Mouse (Mus musculus): ENCODE results near the gene Il11ra1. TPM values are rescaled to one million over a fixed set of nuclear protein-coding genes. Genes with fewer than 3 reads are reported as not detected.
A peak's percentile ranks its signal among the peaks of the same experiment; 100 is the strongest.

The Il11ra1 gene
- polyA plus RNA-seq, 1 experiment from 2014 or later = 66.9 TPM

GRCm38 (mm10) chr4:41672522-41672963 is 27.2 kb upstream of the Il11ra1 start:
- Histone ChIP-seq H3K9ac (ENCODE audit: low read length) (peak overlapping the region; percentile 40), H3K4me3 (ENCODE audit: low read depth, low read length) (no peak overlapping the region), H3K4me1 (replicated peaks; ENCODE audit: control insufficient read depth, insufficient read depth, low read length) (peaks cover 48% of the 10 kb centered on the region), H3K27me3 (ENCODE audit: control insufficient read depth, insufficient read depth, low read length) (no peaks in the 10 kb centered on the region), H3K27ac (ENCODE audit: low read depth, low read length) (peak overlapping the region; percentile 88), H3K36me3 (ENCODE audit: control insufficient read depth, insufficient read depth, low read length) (peaks cover 2% of the 10 kb centered on the region; the same call in 1 of the 2 replicates), H3K4me2 (ENCODE audit: low read depth, low read length, severe bottlenecking) (peak overlapping the region; percentile 37), H3K9me3 (ENCODE audit: control insufficient read depth, low read length) (no peaks in the 10 kb centered on the region)
- peak; percentile 5; the same call in 1 of the 2 replicates for ATAC-seq (replicated peaks; ENCODE audit: low FRiP score)
- WGBS = 7% methylated on average over 8 of the region's 8 CpGs
- DNase-seq (ENCODE audit: low spot score) = no peak

- ATAC-seq (replicated peaks; ENCODE audit: low FRiP score) (no peak), DNase-seq (ENCODE audit: low spot score) (no peak)
- Histone ChIP-seq H3K4me1 (replicated peaks; ENCODE audit: control insufficient read depth, insufficient read depth, low read length) (peaks cover 54% of the 10 kb centered on the region), H3K27ac (ENCODE audit: low read depth, low read length) (peak overlapping the region; percentile 88), H3K9ac (ENCODE audit: low read length) (no peak overlapping the region), H3K4me2 (ENCODE audit: low read depth, low read length, severe bottlenecking) (no peak overlapping the region; the same call in 1 of the 2 replicates), H3K4me3 (ENCODE audit: low read depth, low read length) (no peak overlapping the region), H3K27me3 (ENCODE audit: control insufficient read depth, insufficient read depth, low read length) (no peaks in the 10 kb centered on the region), H3K36me3 (ENCODE audit: control insufficient read depth, insufficient read depth, low read length) (no peaks in the 10 kb centered on the region), H3K9me3 (ENCODE audit: control insufficient read depth, low read length) (no peaks in the 10 kb centered on the region)
- 47% methylated on average over 19 of the region's 19 CpGs for WGBS
Observed at GRCm38 (mm10) chr4:41673186-41673585, 26.6 kb upstream of the Il11ra1 start.

GRCm38 (mm10) chr4:41676248-41677005 is 23.4 kb upstream of the Il11ra1 start:
- H3K9me3 ChIP-seq (ENCODE audit: control insufficient read depth, low read length) = no peaks in the 10 kb centered on the region
- H3K36me3 ChIP-seq (ENCODE audit: control insufficient read depth, insufficient read depth, low read length) = no peaks in the 10 kb centered on the region
- 65% methylated on average over 17 of the region's 17 CpGs for WGBS
- no peak overlapping the region for H3K4me3 ChIP-seq (ENCODE audit: low read depth, low read length)
- H3K4me1 ChIP-seq (replicated peaks; ENCODE audit: control insufficient read depth, insufficient read depth, low read length) = peaks cover 64% of the 10 kb centered on the region
- H3K27ac ChIP-seq (ENCODE audit: low read depth, low read length) = peak overlapping the region; percentile 31; the same call in 1 of the 2 replicates
- no peak for ATAC-seq (replicated peaks; ENCODE audit: low FRiP score)
- H3K4me2 ChIP-seq (ENCODE audit: low read depth, low read length, severe bottlenecking) = no peak overlapping the region
- no peak for DNase-seq (ENCODE audit: low spot score)
- H3K27me3 ChIP-seq (ENCODE audit: control insufficient read depth, insufficient read depth, low read length) = no peaks in the 10 kb centered on the region
- peak overlapping the region; percentile 20; the same call in 1 of the 2 replicates for H3K9ac ChIP-seq (ENCODE audit: low read length)

GRCm38 (mm10) chr4:41677006-41677629 is 22.7 kb upstream of the Il11ra1 start:
- Histone ChIP-seq H3K4me1 (replicated peaks; ENCODE audit: control insufficient read depth, insufficient read depth, low read length) (peaks cover 62% of the 10 kb centered on the region), H3K9ac (ENCODE audit: low read length) (peak overlapping the region; percentile 13; the same call in 1 of the 2 replicates), H3K4me2 (ENCODE audit: low read depth, low read length, severe bottlenecking) (no peak overlapping the region), H3K27me3 (ENCODE audit: control insufficient read depth, insufficient read depth, low read length) (no peaks in the 10 kb centered on the region), H3K27ac (ENCODE audit: low read depth, low read length) (no peak overlapping the region), H3K36me3 (ENCODE audit: control insufficient read depth, insufficient read depth, low read length) (no peaks in the 10 kb centered on the region), H3K9me3 (ENCODE audit: control insufficient read depth, low read length) (no peaks in the 10 kb centered on the region), H3K4me3 (ENCODE audit: low read depth, low read length) (no peak overlapping the region)
- 49% methylated on average over 13 of the region's 13 CpGs for WGBS
- DNase-seq (ENCODE audit: low spot score) (peak; percentile 56), ATAC-seq (replicated peaks; ENCODE audit: low FRiP score) (no peak)

GRCm38 (mm10) chr4:41678863-41679262 is 20.9 kb upstream of the Il11ra1 start:
- Histone ChIP-seq H3K36me3 (ENCODE audit: control insufficient read depth, insufficient read depth, low read length) (no peaks in the 10 kb centered on the region), H3K4me1 (replicated peaks; ENCODE audit: control insufficient read depth, insufficient read depth, low read length) (peaks cover 54% of the 10 kb centered on the region), H3K4me2 (ENCODE audit: low read depth, low read length, severe bottlenecking) (no peak overlapping the region), H3K4me3 (ENCODE audit: low read depth, low read length) (no peak overlapping the region), H3K9me3 (ENCODE audit: control insufficient read depth, low read length) (no peaks in the 10 kb centered on the region), H3K27me3 (ENCODE audit: control insufficient read depth, insufficient read depth, low read length) (no peaks in the 10 kb centered on the region), H3K9ac (ENCODE audit: low read length) (peak overlapping the region; percentile 47; the same call in 1 of the 2 replicates), H3K27ac (ENCODE audit: low read depth, low read length) (peak overlapping the region; percentile 50; the same call in 1 of the 2 replicates)
- ATAC-seq (replicated peaks; ENCODE audit: low FRiP score) (no peak), DNase-seq (ENCODE audit: low spot score) (no peak)
- 76% methylated on average over 6 of the region's 6 CpGs for WGBS

GRCm38 (mm10) chr4:41679291-41679690 is 20.5 kb upstream of the Il11ra1 start:
- Histone ChIP-seq H3K36me3 (ENCODE audit: control insufficient read depth, insufficient read depth, low read length) (no peaks in the 10 kb centered on the region), H3K4me2 (ENCODE audit: low read depth, low read length, severe bottlenecking) (no peak overlapping the region), H3K9ac (ENCODE audit: low read length) (peak overlapping the region; percentile 47; the same call in 1 of the 2 replicates), H3K27ac (ENCODE audit: low read depth, low read length) (peak overlapping the region; percentile 50), H3K4me1 (replicated peaks; ENCODE audit: control insufficient read depth, insufficient read depth, low read length) (peaks cover 54% of the 10 kb centered on the region), H3K9me3 (ENCODE audit: control insufficient read depth, low read length) (no peaks in the 10 kb centered on the region), H3K27me3 (ENCODE audit: control insufficient read depth, insufficient read depth, low read length) (no peaks in the 10 kb centered on the region), H3K4me3 (ENCODE audit: low read depth, low read length) (no peak overlapping the region)
- ATAC-seq (replicated peaks; ENCODE audit: low FRiP score) = no peak
- WGBS = 36% methylated on average over 1 of the region's 2 CpGs
- DNase-seq (ENCODE audit: low spot score) = peak; percentile 55

GRCm38 (mm10) chr4:41681176-41681575 is 18.6 kb upstream of the Il11ra1 start:
- Histone ChIP-seq H3K36me3 (ENCODE audit: control insufficient read depth, insufficient read depth, low read length) (no peaks in the 10 kb centered on the region), H3K4me2 (ENCODE audit: low read depth, low read length, severe bottlenecking) (no peak overlapping the region), H3K27ac (ENCODE audit: low read depth, low read length) (no peak overlapping the region), H3K27me3 (ENCODE audit: control insufficient read depth, insufficient read depth, low read length) (no peaks in the 10 kb centered on the region), H3K4me3 (ENCODE audit: low read depth, low read length) (no peak overlapping the region), H3K4me1 (replicated peaks; ENCODE audit: control insufficient read depth, insufficient read depth, low read length) (peaks cover 51% of the 10 kb centered on the region), H3K9ac (ENCODE audit: low read length) (no peak overlapping the region), H3K9me3 (ENCODE audit: control insufficient read depth, low read length) (no peaks in the 10 kb centered on the region)
- 71% methylated on average over 4 of the region's 4 CpGs for WGBS
- ATAC-seq (replicated peaks; ENCODE audit: low FRiP score) = no peak
- DNase-seq (ENCODE audit: low spot score) = no peak

GRCm38 (mm10) chr4:41681947-41682346 is 17.8 kb upstream of the Il11ra1 start:
- DNase-seq (ENCODE audit: low spot score) (no peak), ATAC-seq (replicated peaks; ENCODE audit: low FRiP score) (no peak)
- Histone ChIP-seq H3K36me3 (ENCODE audit: control insufficient read depth, insufficient read depth, low read length) (no peaks in the 10 kb centered on the region), H3K9me3 (ENCODE audit: control insufficient read depth, low read length) (no peaks in the 10 kb centered on the region), H3K4me3 (ENCODE audit: low read depth, low read length) (no peak overlapping the region), H3K9ac (ENCODE audit: low read length) (no peak overlapping the region; the same call in 1 of the 2 replicates), H3K4me1 (replicated peaks; ENCODE audit: control insufficient read depth, insufficient read depth, low read length) (peaks cover 43% of the 10 kb centered on the region), H3K27me3 (ENCODE audit: control insufficient read depth, insufficient read depth, low read length) (no peaks in the 10 kb centered on the region), H3K27ac (ENCODE audit: low read depth, low read length) (no peak overlapping the region), H3K4me2 (ENCODE audit: low read depth, low read length, severe bottlenecking) (no peak overlapping the region)
- 84% methylated on average over 10 of the region's 10 CpGs for WGBS
